ENCODE assay signal across 8 mouse cellular contexts in the genomic region with DNA sequence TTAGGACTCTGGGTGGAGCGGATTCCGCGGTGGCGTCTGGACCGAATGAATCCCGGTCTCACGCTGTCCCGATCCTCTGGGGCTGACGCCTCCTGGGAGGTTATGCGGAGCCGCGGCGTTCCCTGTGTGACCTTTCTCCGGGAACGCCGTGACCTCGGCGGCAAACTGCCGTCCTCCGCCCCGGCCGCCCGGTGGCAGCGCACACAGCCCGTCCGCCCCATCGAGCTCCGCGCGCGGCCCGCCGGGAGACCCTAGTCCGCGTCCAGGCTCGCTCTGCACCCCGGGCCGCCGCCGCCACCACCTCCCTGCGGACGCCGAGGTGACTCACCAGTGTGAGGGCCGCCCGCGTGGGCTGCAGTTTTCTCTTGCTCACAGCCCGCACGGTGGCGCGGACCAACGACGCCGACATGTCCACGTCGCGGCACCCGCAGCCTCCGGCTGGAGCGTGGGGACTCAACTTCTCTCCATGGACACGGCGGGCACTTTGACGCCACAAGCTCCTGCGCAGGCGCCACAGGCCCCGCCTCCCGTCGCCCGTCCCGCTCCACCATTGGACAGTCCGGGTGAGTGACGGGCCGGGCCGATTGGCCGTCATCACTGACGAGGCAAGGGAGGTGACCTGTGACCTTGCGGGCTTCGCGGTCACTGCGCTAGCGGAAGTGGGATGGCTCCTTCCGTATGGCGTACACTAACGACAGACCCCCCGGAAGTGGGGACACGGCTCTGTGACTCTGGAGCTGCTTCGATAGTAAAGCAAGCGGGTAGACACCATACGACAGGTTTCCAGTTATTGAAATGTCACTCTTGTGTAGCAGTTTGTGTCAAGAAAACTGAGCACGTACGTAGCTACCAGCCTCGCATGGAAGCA. TPM values are rescaled to one million over a fixed set of nuclear protein-coding genes. Genes with fewer than 3 reads are reported as not detected.
DNase-seq lines count a peak whose midpoint lies in the region; ATAC-seq and TF ChIP-seq lines count a peak whose summit lies in the region.

A gene (minus strand): TSS at position 515 of the 868 bp plus-strand sequence.

- no peak for TF ChIP-seq RAD21 in MEL (IDR thresholded peaks at IDR 0.05; ENCODE audit: low read depth, low read length)

- no peaks in the 10 kb centered on the region for H3K9me3 ChIP-seq in MEL (replicated peaks; ENCODE audit: insufficient read depth, low read length)
- H3K9me3 ChIP-seq in lung, embryonic 16.5 days (ENCODE audit: control insufficient read depth, low read length): no peaks in the 10 kb centered on the region

- under 1% methylated on average over 90 of the region's 91 CpGs for WGBS in cerebellum, adult 2 months
- under 1% methylated on average over 88 of the region's 91 CpGs for WGBS in lung, embryonic 16.5 days

- H3K4me3 ChIP-seq in MEL (ENCODE audit: control insufficient read depth in 1 of 2, insufficient read depth in 1 of 2, low read depth in 2 of 2, low read length in 2 of 2): peak within 1 kb of the TSS; percentile 82 to 98
- H3K4me3 ChIP-seq in cerebellum, adult 2 months (replicated peaks; ENCODE audit: insufficient read depth, low read depth, low read length): peak within 1 kb of the TSS; percentile 93
- H3K4me3 ChIP-seq in lung, embryonic 16.5 days (ENCODE audit: low read length): peak within 1 kb of the TSS; percentile 88

- H3K9ac ChIP-seq in MEL (ENCODE audit: control insufficient read depth, low read depth, low read length, poor library complexity, severe bottlenecking): peak within 1 kb of the TSS; percentile 91
- peak within 1 kb of the TSS; percentile 91 for H3K9ac ChIP-seq in lung, embryonic 16.5 days (ENCODE audit: low read length)

- no peak for TF ChIP-seq CTCF in MEL (IDR thresholded peaks at IDR 0.05 in 2 of 3, conservative IDR thresholded peaks at IDR 0.05 in 1 of 3; ENCODE audit: control insufficient read depth in 1 of 3, insufficient read depth in 1 of 3, low read depth in 2 of 3, low read length in 3 of 3, poor library complexity in 1 of 3, severe bottlenecking in 1 of 3)
- TF ChIP-seq CTCF in cerebellum, adult 2 months (IDR thresholded peaks at IDR 0.05; ENCODE audit: borderline replicate concordance, insufficient read depth, low read depth, low read length): no peak

- H3K36me3 ChIP-seq in MEL (ENCODE audit: control insufficient read depth in 1 of 2, insufficient read depth in 2 of 2, low read length in 2 of 2): peaks cover 7 to 34% of the 10 kb centered on the region in 2 experiments
- H3K36me3 ChIP-seq in lung, embryonic 16.5 days (ENCODE audit: control insufficient read depth, insufficient read depth, low read length): peaks cover 5% of the 10 kb centered on the region; the same call in 1 of the 2 replicates

- ATAC-seq in hematopoietic stem cell, adult 5-6 weeks (replicated peaks in 1 of 2; ENCODE audit: insufficient read depth in 1 of 2, low FRiP score in 2 of 2, low TSS enrichment in 1 of 2, low read depth in 1 of 2, poor library complexity in 2 of 2, severe bottlenecking in 2 of 2): peak; percentile 85 to 89
- ATAC-seq in lung, embryonic 16.5 days (ENCODE audit: low read depth): peak; percentile 95

- peak within 1 kb of the TSS; percentile 82 for H3K4me2 ChIP-seq in lung, embryonic 16.5 days (ENCODE audit: low read depth, low read length)

- peak; percentile 98 for DNase-seq in MEL (ENCODE audit: low read depth, low spot score)
- peak; percentile 99 to 100 for DNase-seq in cerebellum, adult 2 months
- DNase-seq in forelimb bud, embryonic 11.5 days (ENCODE audit: low read depth, low spot score): peak; percentile 98
- DNase-seq in layer of hippocampus, adult 9-10 months (ENCODE audit: low spot score): peak; percentile 99
- DNase-seq in ovary, postnatal 10 days (ENCODE audit: low spot score): peak; percentile 99
- peak; percentile 98 for DNase-seq in thymus, postnatal 10 days (ENCODE audit: low spot score in 2 of 2)

- H3K4me1 ChIP-seq in MEL (ENCODE audit: control insufficient read depth in 1 of 2, insufficient read depth in 2 of 2, low read length in 2 of 2): peaks cover 17 to 26% of the 10 kb centered on the region in 2 experiments; a peak in 3 of 4 replicates
- H3K4me1 ChIP-seq in cerebellum, adult 2 months (ENCODE audit: control insufficient read depth, insufficient read depth, low read length): peaks cover 12% of the 10 kb centered on the region
- H3K4me1 ChIP-seq in lung, embryonic 16.5 days (replicated peaks; ENCODE audit: control insufficient read depth, insufficient read depth, low read length): peaks cover 41% of the 10 kb centered on the region

- TF ChIP-seq POLR2A in MEL (IDR thresholded peaks at IDR 0.05; ENCODE audit: control insufficient read depth in 1 of 2, insufficient read depth in 1 of 2, low read depth in 1 of 2, low read length in 2 of 2, poor library complexity in 1 of 2): peak; percentile 76 to 91
- peak; percentile 73 for TF ChIP-seq POLR2A in cerebellum, adult 2 months (IDR thresholded peaks at IDR 0.05; ENCODE audit: borderline replicate concordance, insufficient read depth, low read length)

- peak within 1 kb of the TSS; percentile 100 for H3K27ac ChIP-seq in MEL (ENCODE audit: control insufficient read depth, low read depth, low read length)
- H3K27ac ChIP-seq in cerebellum, adult 2 months (ENCODE audit: insufficient read depth, low read length): peak within 1 kb of the TSS; percentile 96
- H3K27ac ChIP-seq in lung, embryonic 16.5 days (ENCODE audit: low read length): peak within 1 kb of the TSS; percentile 99

- H3K27me3 ChIP-seq in MEL (ENCODE audit: control insufficient read depth in 1 of 2, insufficient read depth in 2 of 2, low read length in 2 of 2): no peaks in the 10 kb centered on the region
- no peaks in the 10 kb centered on the region for H3K27me3 ChIP-seq in cerebellum, adult 2 months (ENCODE audit: control insufficient read depth, insufficient read depth, low read length)
- H3K27me3 ChIP-seq in lung, embryonic 16.5 days (ENCODE audit: control insufficient read depth, insufficient read depth, low read depth, low read length): no peaks in the 10 kb centered on the region

- peaks cover 43% of the 10 kb centered on the region for H3K79me2 ChIP-seq in MEL (ENCODE audit: control insufficient read depth, insufficient read depth, low read length, poor library complexity)

- TF ChIP-seq EP300 in MEL (IDR thresholded peaks at IDR 0.05; ENCODE audit: low read depth in 1 of 2, low read length in 2 of 2): peak in 1 of 2 experiments; percentile 31; a peak in 2 of 4 replicates

TF ChIP-seq in MEL, 35 proteins besides CTCF, POLR2A, EP300 and RAD21 (continues in another document):
- TF ChIP-seq MAZ (IDR thresholded peaks at IDR 0.05; ENCODE audit: low read depth, low read length) (peak; percentile 21; the same call in 1 of the 2 replicates), POLR2AphosphoS2 (IDR thresholded peaks at IDR 0.05; ENCODE audit: low read length) (no peak), UBTF (IDR thresholded peaks at IDR 0.05; ENCODE audit: borderline replicate concordance, insufficient read depth, low read depth, low read length) (peak; percentile 82; the same call in 1 of the 2 replicates), E2F4 (IDR thresholded peaks at IDR 0.05; ENCODE audit: borderline replicate concordance, low read depth, low read length) (peak; percentile 28; the same call in 1 of the 2 replicates), USF2 (IDR thresholded peaks at IDR 0.05; ENCODE audit: borderline replicate concordance in 1 of 2, insufficient read depth in 1 of 2, low read depth in 1 of 2, low read length in 2 of 2) (no peak), MXI1 (IDR thresholded peaks at IDR 0.05; ENCODE audit: low read depth, low read length) (peak; percentile 49), ETS1 (IDR thresholded peaks at IDR 0.05; ENCODE audit: low read depth, low read length) (peak; percentile 72; the same call in 1 of the 2 replicates), BHLHE40 (IDR thresholded peaks at IDR 0.05; ENCODE audit: borderline replicate concordance, low read depth, low read length) (no peak), MYC (IDR thresholded peaks at IDR 0.05; ENCODE audit: low read depth, low read length) (no peak), KAT2A (conservative IDR thresholded peaks at IDR 0.05; ENCODE audit: low read depth, low read length) (peak; percentile 58), ZKSCAN1 (IDR thresholded peaks at IDR 0.05; ENCODE audit: low read depth, low read length) (no peak), NRF1 (IDR thresholded peaks at IDR 0.05; ENCODE audit: insufficient read depth, low read depth, low read length, poor library complexity, severe bottlenecking) (peak; percentile 90), ZNF384 (IDR thresholded peaks at IDR 0.05; ENCODE audit: low read depth, low read length) (no peak), GATA1 (IDR thresholded peaks at IDR 0.05; ENCODE audit: low read depth, low read length) (no peak), MAX (IDR thresholded peaks at IDR 0.05; ENCODE audit: low read length) (no peak; the same call in none of the 2 replicates), TAL1 (IDR thresholded peaks at IDR 0.05; ENCODE audit: low read length) (no peak), ZC3H11A (IDR thresholded peaks at IDR 0.05; ENCODE audit: low read depth, low read length) (no peak), MAFK (IDR thresholded peaks at IDR 0.05; ENCODE audit: borderline replicate concordance, low read depth, low read length) (no peak), HCFC1 (IDR thresholded peaks at IDR 0.05; ENCODE audit: low read depth, low read length) (peak; percentile 85), USF1 (IDR thresholded peaks at IDR 0.05; ENCODE audit: low read depth, low read length) (peak; percentile 53; the same call in 1 of the 2 replicates), ELF1 (IDR thresholded peaks at IDR 0.05; ENCODE audit: low read depth, low read length) (peak; percentile 96), NELFE (IDR thresholded peaks at IDR 0.05; ENCODE audit: low read depth, low read length) (peak; percentile 68), ZMIZ1 (IDR thresholded peaks at IDR 0.05; ENCODE audit: low read depth, low read length) (peak; percentile 53), JUND (IDR thresholded peaks at IDR 0.05; ENCODE audit: low read depth, low read length) (no peak), RCOR1 (IDR thresholded peaks at IDR 0.05; ENCODE audit: low read depth, low read length) (no peak), TBP (IDR thresholded peaks at IDR 0.05; ENCODE audit: low read depth, low read length) (peak; percentile 74), TCF12 (IDR thresholded peaks at IDR 0.05; ENCODE audit: low read depth, low read length) (peak; percentile 83), POLR2AphosphoS5 (IDR thresholded peaks at IDR 0.05; ENCODE audit: borderline replicate concordance, low read depth, low read length) (no peak; the same call in 1 of the 2 replicates)

RNA-seq across cellular contexts. Expression of the gene that starts here (rescaled TPM):
- 27.1 and 31.2 TPM in 2 replicates for total RNA-seq in MEL (2012; rRNA removed)
- polyA plus RNA-seq in MEL (2012; ENCODE audit: insufficient read depth in 1 of 2, insufficient read length in 2 of 2, low read depth in 1 of 2, low replicate concordance in 2 of 2, missing spikeins in 1 of 2): 10 to 100 TPM; 63.5 to 76.3 TPM
- polyA plus RNA-seq in cerebellum, adult 2 months (2012; rRNA removed): 296 and 301 TPM in 2 replicates
- total RNA-seq in hematopoietic stem cell, adult 5-6 weeks (2017): 64.3 and 67.8 TPM in 2 replicates
- 168 and 183 TPM in 2 replicates for polyA plus RNA-seq in lung, embryonic 16.5 days (2015; fragmentation: Nextera tagmentation; extraction: Ambion mirVana)

Comparison
In these comparisons a context has a peak if more than half of its experiments do, and no peak if none do; other contexts are left out.
1. Peak in every context shown above with its lines: DNase-seq, ATAC-seq, H3K4me3 ChIP-seq and H3K27ac ChIP-seq.